Mouse (Mus musculus) G1E (cell line): ENCODE data around the gene Nup98. TPM values are rescaled to one million over a fixed set of nuclear protein-coding genes. Genes with fewer than 3 reads are reported as not detected.

Source experiments
- ATAC-seq: 2 replicates; pipeline ENCODE4 v1.8.0; 2016; ENCODE audit warnings: mild to moderate bottlenecking; ENCODE audit not compliant: insufficient number of reproducible peaks, poor library complexity, low FRiP score, severe bottlenecking; ENCODE audit errors: extremely low read depth
- DNase-seq: peaks from one replicate; pipeline ENCODE4 v3.0.0; 2012; ENCODE audit warnings: low spot score
- H3K27me3 ChIP-seq: 2 replicates; pipeline ENCODE4 v1.6.1; 2012; ENCODE audit warnings: mild to moderate bottlenecking, low read length, inconsistent platforms; ENCODE audit not compliant: insufficient read depth
- H3K36me3 ChIP-seq: replicated peaks from 2 replicates; pipeline ENCODE3; 2012; ENCODE audit warnings: mild to moderate bottlenecking, inconsistent platforms
- H3K4me1 ChIP-seq: 2 replicates; pipeline ENCODE4 v1.6.1; 2012; ENCODE audit warnings: low read depth, low read length, inconsistent platforms, mixed read lengths; ENCODE audit not compliant: insufficient read depth
- H3K4me3 ChIP-seq: 2 replicates; pipeline ENCODE4 v1.5.1; 2012; ENCODE audit warnings: low read depth, mild to moderate bottlenecking, inconsistent platforms, low read length, moderate library complexity, mixed read lengths
- H3K9me3 ChIP-seq: replicated peaks from 2 replicates; pipeline ENCODE4 v1.6.1; 2012; ENCODE audit warnings: inconsistent platforms
- CTCF ChIP-seq: IDR thresholded peaks from 2 replicates; pipeline ENCODE4 v1.5.1; 2012; ENCODE audit warnings: low read depth, low read length, inconsistent platforms, mixed read lengths
- GATA1 ChIP-seq: IDR thresholded peaks from 2 replicates; pipeline ENCODE4 v1.6.1; 2012; ENCODE audit warnings: borderline replicate concordance, low read length, inconsistent platforms, mixed read lengths
- GATA2 ChIP-seq: IDR thresholded peaks from 2 replicates; pipeline ENCODE4 v1.6.1; 2012; ENCODE audit warnings: low read depth, low read length, inconsistent platforms, borderline replicate concordance
- POLR2AphosphoS5 ChIP-seq: IDR thresholded peaks from 2 replicates; pipeline ENCODE4 v1.6.1; 2012; ENCODE audit warnings: low read depth, low read length, inconsistent platforms; ENCODE audit not compliant: insufficient replicate concordance
- TAL1 ChIP-seq: conservative IDR thresholded peaks from 2 replicates; pipeline ENCODE4 v1.6.1; 2012; ENCODE audit warnings: low read depth, low read length, inconsistent platforms, mixed read lengths
- polyA plus RNA-seq: library from polyadenylated mRNA; stranded (reverse); fragments of >175 nt; gene quantifications from 2 replicates; pipeline ENCODE4 v1.2.3, GENCODE M21; 2012
- total RNA-seq, 2 experiments: library from RNA; stranded (forward) in 1 of 2; stranded (reverse) in 1 of 2; fragments of 200-1000 nt in 1 of 2; fragments of >200 nt in 1 of 2; fragmentation: Nextera tagmentation in 1 of 2; gene quantifications; 2 replicates each; pipeline ENCODE4 v1.2.3; 2014 to 2017

Nup98 gene
- total RNA-seq (2014; fragmentation: Nextera tagmentation) = 172 and 179 TPM in 2 replicates
- 54.4 and 60.5 TPM in 2 replicates for total RNA-seq (2017)
- 8.4 and 11.3 TPM in 2 replicates for polyA plus RNA-seq

- no peaks in the 10 kb centered on the region for H3K9me3 ChIP-seq
- peaks cover 13% of the 10 kb centered on the region for H3K36me3 ChIP-seq
- TF ChIP-seq GATA1 (no peak), TAL1 (no peak), POLR2AphosphoS5 (no peak), GATA2 (no peak), CTCF (no peak)
- H3K4me1 ChIP-seq = peaks cover 31% of the 10 kb centered on the region
- peak within 1 kb of the TSS; percentile 91 for H3K4me3 ChIP-seq
- DNase-seq (peak; percentile 95), ATAC-seq (peak; percentile 96)
- no peaks in the 10 kb centered on the region for H3K27me3 ChIP-seq
These were observed at the start of gene Nup98, which contains the start of gene Pgap2 for GRCm38 (mm10) chr7:102209756-102210721. Nup98 (minus strand) TSS chr7:102210176. Pgap2 (plus strand) TSS chr7:102210208.

DNA sequence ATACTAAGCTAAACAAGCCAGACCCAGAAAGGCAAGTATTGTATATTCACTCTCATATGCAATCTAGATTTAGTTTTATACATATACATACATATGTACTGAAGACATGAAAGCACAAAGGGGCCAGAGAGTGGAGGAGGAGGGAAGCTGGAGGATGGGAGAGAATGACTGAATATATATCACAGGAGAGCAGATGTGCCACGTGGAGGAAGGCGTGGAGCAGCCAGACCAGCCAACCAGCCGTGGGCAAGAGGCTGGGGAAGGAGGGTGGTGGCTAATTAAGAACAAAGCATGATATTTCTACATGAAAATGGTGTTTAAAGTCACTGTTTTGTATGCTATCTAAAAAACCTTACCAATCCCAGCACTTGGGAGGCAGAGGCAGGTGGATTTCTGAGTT is 48.8 kb upstream of the Nup98 start:
- Histone ChIP-seq H3K36me3 (no peaks in the 10 kb centered on the region), H3K4me1 (peaks cover 19% of the 10 kb centered on the region), H3K4me3 (no peak overlapping the region), H3K9me3 (no peaks in the 10 kb centered on the region), H3K27me3 (no peaks in the 10 kb centered on the region)
- no peak for ATAC-seq
- no peak for DNase-seq
- TF ChIP-seq GATA2 = no peak
- TF ChIP-seq CTCF = no peak
- TF ChIP-seq TAL1 = no peak
- no peak for TF ChIP-seq POLR2AphosphoS5

- Histone ChIP-seq H3K9me3 (no peaks in the 10 kb centered on the region), H3K27me3 (no peaks in the 10 kb centered on the region), H3K4me1 (peaks cover 24% of the 10 kb centered on the region), H3K36me3 (no peaks in the 10 kb centered on the region), H3K4me3 (no peak overlapping the region)
- DNase-seq = no peak
- 0 out of 2 replicates have a peak, but pooled peaks have one; percentile 22 for ATAC-seq
- TF ChIP-seq GATA2 = no peak
- no peak for TF ChIP-seq TAL1
- peak; percentile 32 for TF ChIP-seq CTCF
- no peak for TF ChIP-seq POLR2AphosphoS5
- no peak for TF ChIP-seq GATA1
These were observed 48.2 kb upstream of the Nup98 start for GRCm38 (mm10) chr7:102258189-102258588.

DNA sequence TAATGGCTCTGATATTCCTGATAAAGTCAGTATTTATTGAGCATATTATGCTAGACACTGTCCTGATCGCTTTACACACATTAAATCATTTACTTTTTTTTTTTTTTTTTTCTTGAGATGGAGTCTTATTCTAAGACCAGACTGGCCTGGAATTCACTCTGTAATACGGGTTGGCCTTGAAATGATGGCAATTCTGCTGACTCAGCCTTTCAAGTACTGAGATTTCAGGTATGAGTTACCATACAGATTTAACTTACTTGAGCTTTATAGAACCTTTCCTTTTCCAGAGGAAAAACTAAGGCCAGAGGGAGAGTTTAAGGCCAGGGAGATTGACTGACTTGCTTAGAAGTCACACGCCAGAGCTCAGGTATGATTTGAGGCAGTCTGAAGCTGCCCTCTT is 46.7 kb upstream of the Nup98 start:
- H3K4me1 ChIP-seq = peaks cover 34% of the 10 kb centered on the region
- no peaks in the 10 kb centered on the region for H3K9me3 ChIP-seq
- DNase-seq (no peak), ATAC-seq (no peak)
- no peaks in the 10 kb centered on the region for H3K27me3 ChIP-seq
- TF ChIP-seq GATA2 (no peak), POLR2AphosphoS5 (no peak)
- no peaks in the 10 kb centered on the region for H3K36me3 ChIP-seq
- H3K4me3 ChIP-seq = no peak overlapping the region

GRCm38 (mm10) chr7:102255954-102256353 is 46.0 kb upstream of the Nup98 start, which contains the start of gene Rhog:
Rhog (minus strand) TSS chr7:102256054.
- Histone ChIP-seq H3K9me3 (no peaks in the 10 kb centered on the region), H3K27me3 (no peaks in the 10 kb centered on the region), H3K4me1 (peaks cover 39% of the 10 kb centered on the region), H3K36me3 (no peaks in the 10 kb centered on the region), H3K4me3 (no peak within 1 kb of the TSS)
- no peak for DNase-seq
- no peak for ATAC-seq
- TF ChIP-seq TAL1 (no peak), GATA1 (no peak), GATA2 (no peak), POLR2AphosphoS5 (no peak), CTCF (no peak)

DNA sequence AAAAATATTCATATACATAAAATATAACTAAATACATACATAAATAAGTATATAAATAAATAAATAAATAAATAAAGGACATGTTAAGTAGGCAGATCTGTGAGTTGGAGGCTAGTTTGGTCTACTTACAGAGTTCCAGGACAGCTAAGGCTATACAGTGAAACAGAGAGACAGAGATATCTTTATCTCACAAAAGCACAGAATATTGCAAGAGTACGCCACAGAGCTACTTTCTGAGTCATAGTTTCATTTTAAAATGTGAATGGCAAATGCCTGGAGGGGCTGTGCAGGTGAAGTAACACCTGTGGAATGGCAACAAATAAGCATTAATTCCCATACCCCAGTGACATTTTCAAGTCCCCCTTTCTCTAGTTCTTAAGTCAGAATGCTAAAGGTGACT is 43.7 kb upstream of the Nup98 start:
- ATAC-seq = no peak
- H3K9me3 ChIP-seq = no peaks in the 10 kb centered on the region
- TF ChIP-seq TAL1 (no peak), POLR2AphosphoS5 (no peak), GATA2 (no peak), CTCF (no peak), GATA1 (no peak)
- H3K36me3 ChIP-seq = no peaks in the 10 kb centered on the region
- no peak overlapping the region for H3K4me3 ChIP-seq
- H3K27me3 ChIP-seq = no peaks in the 10 kb centered on the region
- no peak for DNase-seq
- peaks cover 42% of the 10 kb centered on the region for H3K4me1 ChIP-seq
